Mouse (Mus musculus) spleen, postnatal 4 days (tissue): ENCODE results near the gene Kdm4b.

ENCODE experiments used
- DNase-seq, 2 experiments: peaks; one replicate each; pipeline ENCODE4 v3.0.0; 2022; ENCODE audit warnings: low spot score in 2 of 2

Gene Kdm4b

DNA sequence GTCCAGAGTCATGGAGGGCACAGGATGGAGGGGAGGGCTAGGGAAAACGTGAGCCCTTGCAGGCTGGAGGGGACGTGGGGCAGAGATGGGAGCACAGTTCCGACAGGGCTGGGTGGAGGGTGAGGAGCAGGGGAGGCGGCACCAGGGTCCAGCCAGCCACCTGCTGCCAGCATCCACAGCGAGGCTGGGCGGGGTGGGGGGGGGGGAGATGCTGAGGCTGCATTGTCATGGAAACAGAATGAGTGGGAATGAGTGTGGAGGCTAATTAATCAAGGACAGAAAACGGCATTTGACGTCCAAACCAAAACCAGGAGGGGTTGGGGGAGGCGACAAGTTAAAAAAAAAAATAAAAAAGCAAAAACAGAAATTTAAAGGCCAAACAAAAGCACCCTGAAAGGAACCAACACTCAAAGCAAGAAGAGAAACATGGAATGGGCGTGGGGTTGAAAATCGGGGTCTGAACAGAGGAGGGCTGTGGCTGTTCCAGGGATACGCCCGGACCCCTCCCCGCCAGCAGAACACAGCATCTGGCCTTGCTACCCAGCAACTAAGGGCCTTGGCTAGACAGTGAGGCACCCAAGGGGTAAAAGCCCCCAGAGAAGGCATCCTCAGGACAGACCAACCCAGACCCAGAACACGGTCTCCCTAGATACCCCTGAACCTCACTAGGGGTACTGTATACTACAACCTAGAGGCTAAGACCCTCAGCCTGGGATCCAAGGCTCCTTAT, 114.0 kb downstream of the Kdm4b start:
- no peak for DNase-seq

DNA sequence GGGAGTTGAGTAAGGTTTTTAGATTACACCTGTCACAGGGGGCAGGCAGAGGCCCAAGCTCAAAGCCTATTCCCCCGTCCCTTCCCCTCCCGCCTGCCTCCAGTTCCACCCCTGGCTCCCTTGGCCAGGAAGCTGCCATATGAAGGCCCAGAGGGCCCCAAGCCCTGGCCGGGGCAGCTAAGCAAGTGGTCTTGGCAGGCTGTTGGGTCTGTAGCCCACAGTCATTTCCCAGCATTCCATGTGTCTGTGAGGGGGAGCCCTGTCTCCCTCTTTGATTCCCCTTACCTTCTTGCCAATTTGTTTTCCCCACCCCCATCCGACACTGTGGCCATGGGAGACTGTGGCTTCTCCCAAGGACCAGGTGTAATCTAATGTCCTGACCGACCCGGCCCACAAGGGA, 116.5 kb downstream of the Kdm4b start:
- no peak for DNase-seq

DNA sequence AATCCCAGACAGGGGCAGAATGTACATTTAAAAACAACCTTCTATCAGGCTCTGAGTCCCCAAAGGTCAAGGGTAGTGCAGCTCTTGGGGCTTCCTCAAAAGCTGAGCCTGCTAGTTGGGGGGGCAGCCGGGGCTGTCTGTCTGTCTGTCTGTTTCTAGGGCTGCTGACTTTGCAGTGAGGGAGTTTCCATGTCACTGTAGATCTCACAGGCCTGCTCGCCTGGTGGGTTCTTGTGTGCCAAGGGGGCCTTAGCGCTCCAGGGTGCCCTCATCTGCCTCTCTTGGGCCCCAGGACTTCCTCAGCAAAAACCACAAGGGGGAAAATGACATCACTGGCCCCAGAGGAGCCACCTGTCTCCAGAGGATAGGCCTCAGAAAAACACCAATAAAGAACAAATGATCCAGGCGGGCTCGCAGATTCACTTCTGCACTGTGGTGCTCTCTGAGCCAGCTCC, 117.5 kb downstream of the Kdm4b start:
- peak; percentile 64 to 77 for DNase-seq

DNA sequence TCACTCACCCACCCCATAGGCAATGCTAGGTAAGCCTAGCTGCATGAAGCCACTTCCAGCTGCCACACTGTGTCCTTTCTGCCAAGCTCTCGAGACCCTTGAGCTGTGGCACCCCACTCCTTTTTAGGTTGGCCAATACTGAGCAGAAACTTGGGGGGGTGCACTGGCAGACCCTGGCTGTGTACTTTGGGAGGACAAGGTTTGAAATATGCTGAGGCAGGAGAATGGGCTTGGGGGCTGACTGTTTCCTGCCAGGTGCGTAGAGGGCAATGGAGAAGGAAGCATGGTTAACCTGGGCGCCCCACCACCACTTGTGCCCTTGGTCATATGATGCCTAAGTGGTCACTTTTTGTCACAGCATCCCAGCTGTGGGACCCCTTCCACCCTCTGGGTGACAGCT, 118.9 kb downstream of the Kdm4b start:
- no peak for DNase-seq

DNA sequence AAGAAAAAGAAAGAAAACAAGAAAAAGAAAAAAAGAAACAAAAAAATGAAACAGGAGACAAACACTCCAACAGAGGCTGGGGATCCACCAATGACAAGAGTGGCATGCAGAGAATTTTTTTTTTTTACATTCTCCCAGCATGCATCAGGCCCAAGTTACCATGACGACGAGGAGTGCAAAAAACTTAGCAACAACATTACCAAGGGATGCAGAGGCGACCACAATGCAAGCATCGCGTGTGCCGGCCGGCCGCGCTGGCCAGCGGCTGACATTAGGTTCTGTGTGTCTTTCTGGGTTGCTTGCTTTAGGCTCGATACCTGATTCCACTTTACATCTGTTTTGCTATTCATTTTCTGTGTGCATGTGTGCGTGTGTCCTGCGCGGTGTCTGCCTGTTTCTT, 119.5 kb downstream of the Kdm4b start:
- no peak for DNase-seq

DNA sequence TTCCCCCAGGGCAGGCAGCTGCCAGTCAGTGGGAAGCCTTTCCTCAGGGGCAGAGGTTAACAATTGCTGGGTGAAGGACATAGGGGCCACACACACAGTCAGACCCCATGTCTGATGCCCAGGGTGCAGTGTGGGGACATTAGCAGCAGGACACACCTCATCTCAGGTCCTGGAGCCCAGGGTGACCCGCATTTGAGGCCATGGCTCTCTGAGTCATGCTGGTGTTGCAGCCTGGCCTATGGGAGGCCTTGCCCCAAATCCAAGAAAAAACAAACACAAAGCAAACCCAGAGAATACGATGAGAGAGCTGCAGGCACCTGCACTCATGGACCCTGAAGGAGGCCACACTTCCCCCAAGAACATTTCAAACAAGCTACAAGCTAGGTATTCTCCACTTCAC, 121.9 kb downstream of the Kdm4b start:
- DNase-seq, result no peak
